Mouse (Mus musculus) macrophage (primary cell): Measurements from ENCODE around the gene Cavin3. TPM values are rescaled to one million over a fixed set of nuclear protein-coding genes. Genes with fewer than 3 reads are reported as not detected.

Experiments
- H3K27ac ChIP-seq: fragments of 350-480 bp; formaldehyde crosslinking; 2 replicates; pipeline ENCODE4 v1.9.0; 2021
- H3K36me3 ChIP-seq: fragments of 350-480 bp; formaldehyde crosslinking; 2 replicates; pipeline ENCODE4 v1.9.0; 2021; ENCODE audit errors: inconsistent target
- H3K4me3 ChIP-seq: fragments of 350-480 bp; formaldehyde crosslinking; 2 replicates; pipeline ENCODE4 v1.9.0; 2021; ENCODE audit errors: inconsistent target
- H3K79me2 ChIP-seq: fragments of 350-480 bp; formaldehyde crosslinking; 2 replicates; pipeline ENCODE4 v1.9.0; 2021; ENCODE audit errors: inconsistent target
- WGBS: methylation state at CpG from one replicate; pipeline ENCODE4 v1.1.7; 2026; ENCODE audit warnings: inconsistent platforms; ENCODE audit not compliant: missing documents; 5-methylcytosine and 5-hydroxymethylcytosine counted together
- polyA plus RNA-seq: library from polyadenylated mRNA; stranded (reverse); fragments of 250-400 nt; gene quantifications from 3 replicates; pipeline ENCODE4 v1.2.4, GENCODE M21; 2018; ENCODE audit warnings: inconsistent platforms
- total RNA-seq, 78 experiments: library from RNA; depleted of rRNA; stranded (reverse); fragments of 250-400 nt; gene quantifications; 1 replicate in 9 of 78; 2 replicates in 24 of 78; 3 replicates in 43 of 78; 4 replicates in 2 of 78; pipeline ENCODE4 v1.2.4; 2018; ENCODE audit warnings: inconsistent platforms in 56 of 78

Gene Cavin3
- total RNA-seq (2018; cell fraction: chromatin; rRNA removed): 10 to 100 TPM in 1 of 26 experiments, under 1 TPM in 1, not detected in 24; 0.51 to 10.3 TPM
- under 1 TPM in 2 of 26 experiments, not detected in 24; 0.05 to 0.09 TPM for total RNA-seq (2018; cell fraction: cytosol; rRNA removed)
- 1 to 10 TPM in 1 of 26 experiments, not detected in 25; 1.2 TPM for total RNA-seq (2018; cell fraction: nucleus; rRNA removed)
- polyA plus RNA-seq: not detected in 3 replicates

DNA sequence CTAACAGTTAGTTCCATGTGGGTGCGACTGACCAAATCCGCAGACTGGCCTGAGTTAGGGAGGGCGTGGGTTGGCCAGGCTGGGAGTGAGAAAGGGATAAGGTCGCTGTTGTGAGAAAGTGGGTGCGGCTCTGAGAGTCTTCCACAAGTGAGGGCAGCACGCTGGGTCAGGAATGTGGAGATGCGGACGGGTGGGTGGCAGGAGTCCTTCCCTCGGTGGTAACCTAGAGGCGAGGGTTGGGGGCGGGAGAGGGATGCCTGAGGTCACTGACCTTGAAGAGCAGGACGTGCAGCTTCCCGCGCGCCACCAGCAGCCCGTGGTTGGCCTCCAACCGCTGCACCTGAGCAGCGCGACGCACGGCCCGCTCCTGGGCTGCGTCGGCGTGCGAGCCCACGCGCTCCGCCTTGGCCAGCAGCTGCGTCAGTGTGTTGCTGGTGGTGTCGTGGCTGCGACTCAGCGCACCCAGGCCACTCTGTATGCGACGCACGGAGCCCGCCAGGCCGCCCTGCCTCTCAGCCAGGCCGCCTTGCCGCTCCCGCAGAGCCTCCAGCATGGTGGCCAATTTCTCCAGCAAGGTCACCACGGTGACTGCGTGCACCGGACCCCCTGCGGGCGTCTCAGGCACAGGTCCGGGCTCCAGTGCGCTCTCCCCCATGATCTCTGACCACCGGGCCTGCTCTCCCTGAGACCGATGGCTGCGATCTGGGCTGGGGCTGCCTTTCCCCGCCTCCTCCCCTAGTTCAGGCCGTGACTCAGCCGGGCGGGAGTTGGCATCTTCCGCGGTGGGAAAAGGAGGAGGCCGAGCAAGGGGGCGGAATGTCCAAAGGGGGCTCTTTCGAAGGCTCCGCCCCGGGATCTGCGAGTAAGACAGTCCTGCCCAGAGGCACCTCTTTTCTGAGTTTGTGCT is at the start of gene Cavin3:
TSS of gene Cavin3 (minus strand) at position 796 of the 907 bp plus-strand sequence.
- 11% methylated on average over 61 of the region's 63 CpGs for WGBS
- Histone ChIP-seq H3K27ac (no peak within 1 kb of the TSS), H3K4me3 (no peak within 1 kb of the TSS), H3K79me2 (no peaks in the 10 kb centered on the region), H3K36me3 (no peaks in the 10 kb centered on the region)

DNA sequence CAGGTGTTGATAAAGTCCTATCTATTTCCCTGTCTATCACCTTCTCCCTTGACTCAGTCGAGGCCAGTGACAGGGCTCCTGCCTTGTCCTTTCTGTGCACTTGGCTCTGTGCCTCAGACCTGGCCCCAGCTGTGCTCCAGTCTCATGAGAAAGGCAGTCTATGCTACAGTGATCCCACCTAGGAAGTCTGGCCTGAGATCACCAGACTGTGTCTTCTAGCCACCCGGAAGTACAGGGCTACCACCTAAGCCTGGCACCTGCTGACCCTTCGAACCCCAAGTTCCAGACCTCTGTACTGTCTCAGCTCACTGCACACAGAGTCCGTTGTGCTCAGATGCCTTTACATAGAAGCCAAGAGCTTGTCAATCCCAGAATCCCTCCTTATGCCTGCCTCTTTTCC is 46.0 kb upstream of the Cavin3 start:
- H3K79me2 ChIP-seq: no peaks in the 10 kb centered on the region
- WGBS: 80% methylated on average over 4 of the region's 4 CpGs
- no peak overlapping the region for H3K4me3 ChIP-seq
- H3K27ac ChIP-seq: no peak overlapping the region
- no peaks in the 10 kb centered on the region for H3K36me3 ChIP-seq

DNA sequence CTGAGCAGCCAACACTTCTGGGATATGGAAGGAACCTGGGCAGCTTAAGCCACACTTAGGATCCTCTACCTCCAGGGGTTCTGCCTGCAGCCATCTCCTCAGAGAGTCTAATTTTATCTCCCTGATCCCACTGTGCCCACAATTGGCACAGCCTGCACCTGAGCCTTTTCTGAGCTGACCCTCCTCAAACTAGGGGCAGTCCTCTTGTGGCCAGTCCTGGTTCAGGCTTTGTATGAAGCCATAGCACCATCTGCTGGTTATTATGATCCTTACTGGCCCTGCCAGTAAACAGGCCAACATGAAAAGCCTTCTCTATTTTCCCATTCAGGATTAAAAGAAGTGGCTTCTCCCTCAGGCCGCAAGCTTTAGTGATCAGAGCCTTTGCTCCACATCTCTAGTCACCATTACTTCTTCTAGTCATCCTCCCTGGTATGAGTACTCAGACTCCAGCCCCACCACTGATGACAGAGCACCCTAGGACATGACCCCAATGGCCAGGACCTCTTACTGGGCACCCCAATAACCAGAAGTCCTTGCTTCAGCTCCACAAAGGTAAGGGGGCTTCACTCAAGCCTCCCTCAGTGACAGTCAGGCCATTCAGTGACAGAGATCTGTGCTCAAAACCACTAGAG is 45.3 kb upstream of the Cavin3 start:
- no peak overlapping the region for H3K27ac ChIP-seq
- H3K36me3 ChIP-seq: no peaks in the 10 kb centered on the region
- WGBS: 90% methylated on average over 1 of the region's 1 CpGs
- H3K79me2 ChIP-seq: no peaks in the 10 kb centered on the region
- no peak overlapping the region for H3K4me3 ChIP-seq

DNA sequence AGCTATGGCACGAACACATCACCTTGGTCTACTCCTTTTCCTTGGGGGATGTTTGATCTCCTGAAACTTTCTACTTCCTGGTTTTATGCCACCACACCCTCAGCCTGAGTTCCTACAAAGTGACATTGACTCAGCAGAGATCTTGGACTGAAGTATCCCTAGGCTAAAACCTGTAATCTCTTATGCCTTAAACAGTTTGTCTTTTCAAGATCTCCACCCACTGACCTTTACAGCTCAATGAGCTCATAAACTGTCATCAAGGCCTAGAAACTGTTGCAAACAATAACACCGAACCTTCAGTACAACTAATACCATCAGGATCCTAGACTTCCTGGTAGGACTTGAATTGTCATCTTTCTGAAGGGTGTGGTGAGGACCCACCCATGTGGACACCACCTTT is 42.1 kb upstream of the Cavin3 start:
- H3K4me3 ChIP-seq: no peak overlapping the region
- 94% methylated on average over 2 of the region's 2 CpGs for whole genome bisulfite sequencing
- H3K36me3 ChIP-seq: no peaks in the 10 kb centered on the region
- no peaks in the 10 kb centered on the region for H3K79me2 ChIP-seq
- H3K27ac ChIP-seq: no peak overlapping the region

DNA sequence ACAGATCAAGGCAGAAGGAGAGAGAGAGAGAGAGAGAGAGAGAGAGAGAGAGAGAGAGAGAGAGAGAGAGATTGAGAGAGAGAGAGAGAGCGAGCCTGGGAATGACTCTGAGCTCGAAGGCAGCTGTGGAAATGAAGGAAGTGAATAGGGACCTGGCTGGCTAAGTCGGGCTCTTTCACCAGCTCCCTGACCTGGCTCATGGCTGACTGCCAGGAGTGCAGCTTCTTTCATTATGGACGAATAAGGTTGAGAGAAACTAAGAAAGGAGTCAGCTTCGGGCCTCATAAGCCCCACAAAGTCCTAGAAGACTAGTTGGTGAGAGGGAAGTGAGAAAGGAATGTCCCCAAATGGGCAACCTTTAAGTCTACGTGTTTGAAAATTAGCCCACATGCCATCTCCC is 38.1 kb upstream of the Cavin3 start:
- WGBS: 39% methylated on average over 6 of the region's 6 CpGs
- Histone ChIP-seq H3K36me3 (no peaks in the 10 kb centered on the region), H3K27ac (no peak overlapping the region), H3K79me2 (no peaks in the 10 kb centered on the region), H3K4me3 (no peak overlapping the region)

DNA sequence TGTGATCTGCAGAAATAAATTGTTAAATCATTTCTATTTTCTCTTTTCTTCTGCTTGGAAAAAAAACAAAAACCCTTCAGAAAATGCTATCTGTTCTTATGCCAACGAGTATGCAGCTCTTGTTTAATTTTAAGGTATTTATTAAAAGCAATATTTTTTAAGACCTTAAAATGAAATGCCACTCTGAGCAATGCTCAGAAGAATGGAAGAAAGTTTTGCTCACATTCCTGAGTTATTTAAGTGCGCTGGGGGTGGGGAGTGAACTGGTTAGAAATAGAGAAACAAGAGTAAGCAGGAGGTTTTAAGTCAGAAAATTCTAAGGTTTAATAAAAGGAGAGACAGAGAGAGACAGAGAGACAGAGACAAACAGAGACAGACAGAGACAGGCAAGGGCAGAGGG is 37.7 kb upstream of the Cavin3 start:
- Histone ChIP-seq H3K4me3 (no peak overlapping the region), H3K79me2 (no peaks in the 10 kb centered on the region), H3K27ac (no peak overlapping the region), H3K36me3 (no peaks in the 10 kb centered on the region)
- WGBS: 94% methylated on average over 2 of the region's 2 CpGs

DNA sequence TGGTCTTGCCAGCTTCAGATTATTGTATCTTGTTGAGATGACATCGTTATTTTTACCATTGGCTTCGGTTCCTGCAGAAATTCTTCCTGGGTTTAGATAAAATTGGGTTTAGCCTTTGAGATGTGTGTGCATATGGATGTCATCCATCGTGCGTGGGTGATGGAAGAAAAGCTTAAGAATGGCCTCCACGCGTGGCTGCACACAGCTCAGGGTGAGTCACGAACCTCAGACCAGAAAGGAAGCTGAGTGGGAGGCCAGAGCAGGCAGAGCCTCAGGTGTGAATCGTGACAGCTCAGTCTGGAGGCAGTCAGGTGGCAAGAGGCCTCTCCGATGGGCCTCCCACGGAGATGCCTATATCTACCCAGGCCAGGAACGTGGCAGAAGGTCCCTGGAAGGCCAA is 37.2 kb upstream of the Cavin3 start:
- WGBS: 70% methylated on average over 11 of the region's 11 CpGs
- H3K27ac ChIP-seq: no peak overlapping the region
- H3K36me3 ChIP-seq: no peaks in the 10 kb centered on the region

DNA sequence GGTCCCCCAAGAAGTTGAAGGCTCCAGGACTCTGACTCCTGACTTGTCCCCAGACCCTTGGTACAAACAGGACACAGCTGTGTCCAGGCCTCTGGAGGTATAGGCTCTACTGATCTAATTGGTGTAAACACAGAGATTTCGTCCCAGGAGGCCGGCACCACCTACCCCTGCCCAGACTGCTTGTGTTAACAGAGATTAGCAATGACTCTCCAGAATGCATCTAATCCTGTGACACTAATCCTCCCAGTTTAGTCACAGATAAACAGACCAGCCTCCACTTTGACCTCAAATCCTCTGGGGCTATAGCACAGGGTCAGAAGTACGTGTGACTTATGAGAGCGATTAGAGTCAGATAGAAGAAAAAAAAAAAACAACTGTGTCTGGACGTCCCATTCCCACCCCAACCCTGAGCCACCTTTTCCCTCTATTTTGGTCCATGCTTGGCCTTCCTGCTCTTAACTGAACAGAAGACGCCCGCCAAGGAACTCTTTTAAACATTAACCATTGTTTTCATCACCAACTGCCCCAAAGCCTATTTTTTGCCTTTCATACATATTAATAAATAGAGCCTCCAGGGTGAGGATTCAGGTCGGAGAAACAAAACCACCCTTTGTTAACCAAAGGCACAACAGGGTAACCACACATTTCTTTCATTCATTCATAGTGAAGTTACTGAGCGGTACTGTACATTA is 34.7 kb upstream of the Cavin3 start:
- 87% methylated on average over 9 of the region's 9 CpGs for WGBS
- Histone ChIP-seq H3K36me3 (no peaks in the 10 kb centered on the region), H3K79me2 (no peaks in the 10 kb centered on the region), H3K4me3 (no peak overlapping the region), H3K27ac (no peak overlapping the region)

More for the DNA sequence above, 37.2 kb upstream of the Cavin3 start:
- no peaks in the 10 kb centered on the region for H3K79me2 ChIP-seq
- H3K4me3 ChIP-seq: no peak overlapping the region

DNA sequence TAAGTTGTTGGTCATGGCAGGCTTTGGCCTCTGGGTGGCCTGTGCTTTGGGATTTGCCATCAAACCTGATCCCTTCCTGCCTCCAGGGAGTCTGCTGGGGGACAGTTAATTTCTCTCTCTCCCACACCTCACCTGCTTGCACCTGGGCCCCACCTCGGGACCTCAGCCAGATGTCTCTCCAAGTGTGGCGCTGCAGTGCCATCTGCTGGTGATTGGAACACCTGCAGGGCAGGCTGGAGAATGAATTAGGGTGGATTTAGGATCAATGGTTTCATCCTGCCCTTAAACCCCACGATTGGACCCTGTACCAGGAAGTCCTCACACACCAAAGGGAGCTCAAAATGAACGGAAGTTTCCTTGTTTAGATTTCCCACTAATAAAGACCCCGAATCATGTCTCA is 33.1 kb upstream of the Cavin3 start:
- Histone ChIP-seq H3K27ac (no peak overlapping the region), H3K36me3 (no peaks in the 10 kb centered on the region), H3K79me2 (no peaks in the 10 kb centered on the region), H3K4me3 (no peak overlapping the region)
- 9% methylated on average over 5 of the region's 5 CpGs for WGBS

DNA sequence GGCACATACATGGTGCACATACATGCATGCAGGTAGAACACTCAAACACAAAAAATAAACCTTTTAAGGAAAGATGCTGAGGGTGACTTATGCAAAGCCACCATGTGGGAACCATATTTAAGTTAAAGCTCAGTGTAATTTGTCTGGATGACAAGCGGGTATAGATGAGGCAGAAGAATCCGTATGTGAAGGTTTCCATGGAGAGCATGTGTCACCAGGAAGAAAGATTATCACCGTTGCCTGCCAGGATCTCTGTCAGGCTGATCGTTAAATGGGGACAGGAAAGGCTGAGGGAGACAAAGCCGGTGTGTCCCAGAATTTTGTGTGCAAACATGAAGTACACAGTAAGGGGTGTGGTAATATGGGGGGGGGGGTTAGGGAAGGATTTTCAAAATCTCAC is 32.5 kb upstream of the Cavin3 start:
- no peaks in the 10 kb centered on the region for H3K79me2 ChIP-seq
- H3K4me3 ChIP-seq: no peak overlapping the region
- H3K27ac ChIP-seq: no peak overlapping the region
- H3K36me3 ChIP-seq: no peaks in the 10 kb centered on the region
- WGBS: 65% methylated on average over 5 of the region's 5 CpGs

DNA sequence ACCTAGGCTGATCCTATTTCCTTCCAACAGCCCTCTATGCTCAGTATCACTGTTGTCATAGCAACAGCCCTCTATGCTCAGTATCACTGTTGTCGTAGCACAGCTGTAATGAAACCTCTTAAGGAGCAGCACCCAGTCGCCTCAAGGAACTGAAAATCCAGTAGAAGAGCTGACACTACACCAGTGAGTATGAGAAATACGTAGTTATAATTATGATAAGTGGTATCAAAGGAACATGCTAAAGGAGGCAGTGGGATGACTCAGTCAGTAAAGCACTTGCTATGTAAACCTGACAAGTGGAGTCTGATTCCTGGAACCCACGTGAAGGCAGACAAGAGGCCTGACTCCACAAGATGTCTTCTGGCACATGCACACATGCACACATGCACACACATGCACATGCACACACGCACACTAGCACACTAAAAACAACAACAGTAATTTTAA is 31.8 kb upstream of the Cavin3 start:
- no peaks in the 10 kb centered on the region for H3K79me2 ChIP-seq
- H3K27ac ChIP-seq: no peak overlapping the region
- WGBS: 89% methylated on average over 5 of the region's 5 CpGs
- H3K4me3 ChIP-seq: no peak overlapping the region
- no peaks in the 10 kb centered on the region for H3K36me3 ChIP-seq

DNA sequence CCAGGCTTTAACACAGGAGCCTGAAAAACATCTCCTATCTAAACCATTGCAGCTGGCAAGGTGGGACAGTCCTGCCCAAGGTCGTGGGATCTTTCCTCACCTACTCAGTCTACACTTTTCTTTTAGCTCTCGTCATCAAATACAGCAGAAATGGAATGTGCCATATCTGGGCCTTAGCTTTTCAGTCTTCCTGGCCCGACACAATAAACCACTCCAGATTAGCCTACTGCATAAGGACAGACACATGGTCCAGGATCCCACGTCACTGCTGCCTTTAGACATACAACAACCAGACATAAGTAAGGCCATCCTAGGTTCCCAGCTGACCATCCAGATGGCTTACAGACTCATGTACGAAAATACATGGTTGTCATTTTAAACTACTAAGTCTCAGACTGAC is 28.0 kb upstream of the Cavin3 start:
- Histone ChIP-seq H3K4me3 (no peak overlapping the region), H3K27ac (no peak overlapping the region), H3K79me2 (no peaks in the 10 kb centered on the region), H3K36me3 (no peaks in the 10 kb centered on the region)
- WGBS: 88% methylated on average over 5 of the region's 5 CpGs

DNA sequence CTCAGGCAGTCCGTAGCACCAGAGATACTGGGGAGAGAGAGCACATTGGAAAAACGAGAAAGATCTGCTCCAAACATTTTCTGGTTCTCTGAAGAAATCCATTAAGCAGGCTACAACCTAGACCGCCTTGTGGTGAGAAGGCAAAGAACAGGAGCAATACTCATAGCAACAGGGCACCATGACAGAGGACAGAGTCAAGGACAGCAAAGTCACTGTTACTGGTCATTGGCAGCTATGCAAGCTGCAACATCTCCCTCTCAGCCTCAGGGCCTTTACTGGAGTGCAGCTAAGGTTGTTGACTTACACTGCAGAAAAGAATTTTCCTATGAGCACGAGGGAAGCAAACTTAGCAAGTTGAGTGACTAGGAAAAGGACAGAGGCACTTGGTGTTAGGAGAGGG is 25.2 kb upstream of the Cavin3 start:
- H3K79me2 ChIP-seq: no peaks in the 10 kb centered on the region
- H3K27ac ChIP-seq: no peak overlapping the region
- H3K36me3 ChIP-seq: no peaks in the 10 kb centered on the region
- H3K4me3 ChIP-seq: no peak overlapping the region
- WGBS: 84% methylated on average over 4 of the region's 4 CpGs

DNA sequence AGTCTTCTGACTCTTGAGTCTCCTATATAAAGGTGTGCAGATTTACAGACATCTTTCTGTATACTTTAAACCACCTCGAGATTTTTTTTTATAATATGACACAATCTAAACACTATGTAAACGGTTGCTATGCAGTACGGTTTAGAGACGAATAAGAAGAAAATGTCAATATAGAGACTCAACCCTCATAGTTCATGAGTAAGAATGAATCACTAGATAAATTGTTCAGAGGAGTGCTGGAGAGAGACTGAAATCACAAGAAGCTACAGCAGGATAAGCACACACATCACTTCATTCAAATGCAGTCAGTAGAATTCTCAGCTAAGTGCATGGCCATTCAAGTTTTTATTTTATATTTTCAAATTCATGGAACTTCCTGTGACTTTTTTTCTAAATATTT is 19.9 kb upstream of the Cavin3 start:
- 90% methylated on average over 4 of the region's 4 CpGs for WGBS

More for the DNA sequence above, 19.9 kb upstream of the Cavin3 start:
- no peak overlapping the region for H3K27ac ChIP-seq
- H3K79me2 ChIP-seq: no peaks in the 10 kb centered on the region
- H3K36me3 ChIP-seq: no peaks in the 10 kb centered on the region
- no peak overlapping the region for H3K4me3 ChIP-seq
